Mouse (Mus musculus) neural tube, embryonic 14.5 days (tissue): ENCODE results near the gene Kat14. TPM values are rescaled to one million over a fixed set of nuclear protein-coding genes. Genes with fewer than 3 reads are reported as not detected.

Experiments used
- ATAC-seq: fragments of 200-750 bp; cut with Nextera tagmentation; 2 replicates; pipeline ENCODE4 v1.8.0; 2017; ENCODE audit warnings: low read depth, mild to moderate bottlenecking, moderate TSS enrichment, moderate library complexity
- H3K27ac ChIP-seq: fragments of 300-500 bp; sonication (generic); 2 replicates; pipeline ENCODE4 v1.5.1; 2014; ENCODE audit warnings: low read depth, mild to moderate bottlenecking, control low read depth, low read length, moderate library complexity, mixed read lengths
- H3K27me3 ChIP-seq: fragments of 300-500 bp; sonication (generic); 2 replicates; pipeline ENCODE4 v1.6.1; 2014; ENCODE audit warnings: low read length; ENCODE audit not compliant: control insufficient read depth, insufficient read depth
- H3K36me3 ChIP-seq: fragments of 300-500 bp; sonication (generic); 2 replicates; pipeline ENCODE4 v1.6.1; 2014; ENCODE audit warnings: low read length, mixed read lengths; ENCODE audit not compliant: control insufficient read depth, insufficient read depth
- H3K4me1 ChIP-seq: fragments of 300-500 bp; sonication (generic); 2 replicates; pipeline ENCODE4 v1.6.1; 2014; ENCODE audit warnings: low read length; ENCODE audit not compliant: control insufficient read depth, insufficient read depth
- H3K4me2 ChIP-seq: fragments of 300-500 bp; sonication (generic); 2 replicates; pipeline ENCODE4 v1.6.1; 2014; ENCODE audit warnings: mild to moderate bottlenecking, low read depth, low read length, control low read depth
- H3K4me3 ChIP-seq: fragments of 300-500 bp; sonication (generic); 2 replicates; pipeline ENCODE4 v1.5.1; 2014; ENCODE audit warnings: low read depth, low read length, control low read depth, mixed read lengths
- H3K9ac ChIP-seq: fragments of 300-500 bp; sonication (generic); replicated peaks from 2 replicates; pipeline ENCODE4 v1.6.1; 2014; ENCODE audit warnings: low read depth, mild to moderate bottlenecking, control low read depth, low read length, mixed read lengths
- H3K9me3 ChIP-seq: fragments of 300-500 bp; sonication (generic); 2 replicates; pipeline ENCODE4 v1.6.1; 2016; ENCODE audit warnings: low read length; ENCODE audit not compliant: control insufficient read depth
- WGBS: fragments of 180-500 bp; shearing (Covaris S2); extraction: QIAGEN DNeasy Blood & Tissue Kit; methylation state at CpG from one replicate; pipeline ENCODE4 v1.1.7; 2014; 5-methylcytosine and 5-hydroxymethylcytosine counted together
- polyA plus RNA-seq: library from polyadenylated mRNA; unstranded; fragments of >200 nt; fragmentation: Nextera tagmentation; extraction: Ambion mirVana; gene quantifications from 2 replicates; pipeline ENCODE4 v1.2.1, GENCODE M21; 2014

The Kat14 gene
- polyA plus RNA-seq, 1 experiment from 2014 or later, result 21.5 TPM

- no peaks in the 10 kb centered on the region for H3K9me3 ChIP-seq
- no peak overlapping the region for H3K9ac ChIP-seq
- no peaks in the 10 kb centered on the region for H3K36me3 ChIP-seq
- H3K27me3 ChIP-seq, result no peaks in the 10 kb centered on the region
- no peaks in the 10 kb centered on the region for H3K4me1 ChIP-seq
- ATAC-seq, result no peak
- no peak overlapping the region for H3K27ac ChIP-seq
- H3K4me3 ChIP-seq, result no peak overlapping the region
- no peak overlapping the region for H3K4me2 ChIP-seq
- 88% methylated on average over 8 of the region's 8 CpGs for WGBS
Observed at GRCm38 (mm10) chr2:144428659-144429058, 59.9 kb downstream of the Kat14 start.

- ATAC-seq, result no peak
- Histone ChIP-seq H3K4me1 (no peaks in the 10 kb centered on the region), H3K27ac (no peak overlapping the region), H3K9ac (no peak overlapping the region), H3K4me3 (no peak overlapping the region), H3K9me3 (no peaks in the 10 kb centered on the region), H3K4me2 (no peak overlapping the region), H3K36me3 (no peaks in the 10 kb centered on the region), H3K27me3 (no peaks in the 10 kb centered on the region)
- 83% methylated on average over 7 of the region's 7 CpGs for WGBS
Observed at GRCm38 (mm10) chr2:144429171-144429570, 60.4 kb downstream of the Kat14 start.

DNA sequence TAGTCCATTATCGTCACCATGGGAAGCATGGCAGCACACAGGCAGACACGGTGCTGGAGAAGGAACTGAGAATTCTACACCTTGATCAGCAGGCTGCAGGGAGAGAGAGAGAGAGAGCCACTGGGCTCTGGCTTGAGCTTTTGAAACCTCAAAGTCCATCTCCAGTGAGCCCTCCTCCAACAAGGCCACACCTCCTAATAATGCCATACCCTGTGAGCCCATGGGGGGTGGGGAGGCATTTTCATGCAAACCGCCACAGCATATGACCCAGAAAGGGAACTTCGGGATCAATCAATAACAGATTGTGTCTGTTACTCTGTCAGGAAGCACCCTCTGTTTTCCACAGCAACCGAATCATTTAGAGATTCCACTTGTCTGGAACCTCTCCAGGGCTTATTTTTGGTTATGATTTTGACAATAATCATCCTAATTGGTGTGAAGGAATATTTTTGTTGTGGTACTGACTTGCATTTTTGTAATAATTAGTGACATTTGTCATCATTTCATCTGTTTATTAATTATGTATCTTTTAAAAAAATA, 62.6 kb downstream of the Kat14 start:
- H3K27me3 ChIP-seq, result no peaks in the 10 kb centered on the region

GRCm38 (mm10) chr2:144435679-144436078, 66.9 kb downstream of the Kat14 start:
- Histone ChIP-seq H3K9me3 (no peaks in the 10 kb centered on the region), H3K27me3 (no peaks in the 10 kb centered on the region), H3K4me3 (no peak overlapping the region), H3K4me2 (no peak overlapping the region), H3K36me3 (no peaks in the 10 kb centered on the region), H3K4me1 (no peaks in the 10 kb centered on the region), H3K27ac (no peak overlapping the region), H3K9ac (no peak overlapping the region)
- WGBS, result 73% methylated on average over 10 of the region's 10 CpGs
- ATAC-seq, result no peak

More for the DNA sequence above, 62.6 kb downstream of the Kat14 start:
- Histone ChIP-seq H3K9me3 (no peaks in the 10 kb centered on the region), H3K9ac (no peak overlapping the region), H3K36me3 (no peaks in the 10 kb centered on the region), H3K4me3 (no peak overlapping the region), H3K4me1 (no peaks in the 10 kb centered on the region), H3K4me2 (no peak overlapping the region), H3K27ac (no peak overlapping the region)
- WGBS, result 81% methylated on average over 5 of the region's 5 CpGs
- no peak for ATAC-seq

GRCm38 (mm10) chr2:144438424-144438823, 69.6 kb downstream of the Kat14 start:
- Histone ChIP-seq H3K9ac (no peak overlapping the region), H3K4me2 (no peak overlapping the region), H3K4me1 (no peaks in the 10 kb centered on the region), H3K4me3 (no peak overlapping the region), H3K27me3 (no peaks in the 10 kb centered on the region), H3K9me3 (no peaks in the 10 kb centered on the region), H3K27ac (no peak overlapping the region), H3K36me3 (no peaks in the 10 kb centered on the region)
- WGBS, result 58% methylated on average over 4 of the region's 4 CpGs
- ATAC-seq, result no peak

DNA sequence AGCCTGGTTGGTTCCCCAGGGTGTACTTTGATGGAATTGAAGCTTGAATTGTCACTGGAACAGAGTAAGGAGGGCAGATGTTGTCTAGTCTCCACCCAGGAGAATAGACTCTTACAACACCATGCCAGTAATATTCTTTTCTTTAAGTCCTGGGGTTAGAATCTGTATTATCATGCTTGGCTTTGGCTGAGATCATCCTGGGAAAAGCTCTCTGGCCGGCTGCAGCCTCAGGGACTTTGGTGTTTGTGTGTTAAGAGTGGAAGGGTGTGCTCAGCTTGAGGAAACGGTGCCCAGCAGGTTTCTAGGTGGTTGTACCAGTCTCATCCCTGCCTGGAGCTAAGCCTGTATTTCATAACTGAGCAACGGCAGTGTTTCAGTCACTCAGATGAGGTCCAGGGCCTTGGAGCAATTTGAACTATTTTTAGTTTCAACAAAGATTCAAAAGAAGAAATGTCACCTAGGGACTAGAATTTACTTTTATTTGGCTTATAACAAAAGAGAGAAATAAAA, 70.5 kb downstream of the Kat14 start:
- H3K4me2 ChIP-seq, result no peak overlapping the region
- H3K9ac ChIP-seq, result no peak overlapping the region
- no peaks in the 10 kb centered on the region for H3K36me3 ChIP-seq
- H3K4me1 ChIP-seq, result no peaks in the 10 kb centered on the region
- H3K27me3 ChIP-seq, result no peaks in the 10 kb centered on the region
- no peak for ATAC-seq
- H3K27ac ChIP-seq, result no peak overlapping the region
- H3K4me3 ChIP-seq, result no peak overlapping the region
- WGBS, result 85% methylated on average over 3 of the region's 3 CpGs
- H3K9me3 ChIP-seq, result no peaks in the 10 kb centered on the region

- H3K9me3 ChIP-seq, result no peaks in the 10 kb centered on the region
Observed at GRCm38 (mm10) chr2:144441386-144441915, 72.7 kb downstream of the Kat14 start.

DNA sequence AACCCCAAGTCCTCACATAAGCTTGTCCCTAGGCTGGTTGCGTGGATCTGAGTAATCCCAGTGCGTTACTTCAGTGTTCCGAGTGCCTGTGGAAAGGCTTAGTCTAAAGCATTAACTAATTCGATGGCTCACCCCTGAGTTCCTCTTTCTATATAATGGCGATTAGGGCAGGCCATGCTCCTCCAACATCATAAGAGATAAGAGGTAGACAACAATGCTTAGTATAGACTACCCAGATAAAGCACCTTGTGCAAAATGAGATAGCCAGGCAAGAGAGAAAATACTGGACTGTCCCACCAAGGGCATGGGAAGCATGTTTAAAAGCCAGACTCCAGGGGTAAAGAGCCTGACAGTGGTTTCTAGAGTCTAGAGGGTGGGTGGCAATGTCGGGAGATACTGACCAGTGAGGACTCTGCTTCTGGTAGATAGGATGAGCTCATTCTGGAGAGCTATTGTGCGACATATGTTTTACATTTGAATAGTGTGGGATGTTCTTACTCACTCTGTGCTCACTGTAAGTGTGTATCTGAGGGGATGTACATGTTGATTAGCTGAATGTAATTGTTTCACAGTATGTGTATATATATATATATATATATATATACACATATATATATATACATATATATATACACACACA, 77.7 kb downstream of the Kat14 start:
- ATAC-seq, result no peak
- Histone ChIP-seq H3K4me3 (no peak overlapping the region), H3K36me3 (no peaks in the 10 kb centered on the region), H3K4me2 (no peak overlapping the region), H3K9me3 (no peaks in the 10 kb centered on the region), H3K27ac (no peak overlapping the region), H3K4me1 (no peaks in the 10 kb centered on the region), H3K27me3 (no peaks in the 10 kb centered on the region), H3K9ac (no peak overlapping the region)
- 79% methylated on average over 7 of the region's 7 CpGs for WGBS

More at GRCm38 (mm10) chr2:144441386-144441915, 72.7 kb downstream of the Kat14 start:
- H3K4me3 ChIP-seq, result no peak overlapping the region
- no peak for ATAC-seq
- H3K9ac ChIP-seq, result no peak overlapping the region
- H3K27me3 ChIP-seq, result no peaks in the 10 kb centered on the region
- H3K4me1 ChIP-seq, result no peaks in the 10 kb centered on the region
- WGBS, result 82% methylated on average over 11 of the region's 11 CpGs
- no peak overlapping the region for H3K27ac ChIP-seq
- H3K36me3 ChIP-seq, result no peaks in the 10 kb centered on the region
- no peak overlapping the region for H3K4me2 ChIP-seq

DNA sequence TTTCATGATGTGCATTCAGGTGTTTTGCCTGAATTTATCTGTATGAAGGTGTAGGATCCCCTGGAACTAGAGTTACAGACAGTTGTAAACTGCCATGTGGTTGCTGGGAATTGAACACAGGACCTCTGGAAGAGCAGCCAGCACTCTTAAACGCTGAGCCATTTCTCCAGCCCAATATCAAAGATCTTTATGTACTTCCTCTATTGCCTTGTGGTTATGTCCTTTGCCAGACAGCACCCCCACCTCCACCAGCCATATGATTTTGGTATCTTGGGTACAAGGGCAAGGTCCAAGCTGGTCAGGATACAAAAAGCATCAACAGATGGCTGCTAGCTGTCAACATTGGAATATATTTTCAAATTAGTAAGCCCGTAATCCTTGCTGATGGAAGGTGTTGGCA, 81.6 kb downstream of the Kat14 start:
- no peaks in the 10 kb centered on the region for H3K27me3 ChIP-seq
- H3K36me3 ChIP-seq, result no peaks in the 10 kb centered on the region
- H3K27ac ChIP-seq, result no peak overlapping the region
- H3K4me1 ChIP-seq, result no peaks in the 10 kb centered on the region
- H3K4me2 ChIP-seq, result no peak overlapping the region
- H3K9me3 ChIP-seq, result no peaks in the 10 kb centered on the region
- 78% methylated on average over 2 of the region's 2 CpGs for WGBS
- H3K9ac ChIP-seq, result no peak overlapping the region
- H3K4me3 ChIP-seq, result no peak overlapping the region
- ATAC-seq, result no peak
